Mouse (Mus musculus) E14TG2a.4 (cell line): ENCODE results near the gene Msx2.

Experiments used
- CTCF ChIP-seq: conservative IDR thresholded peaks from 2 replicates; pipeline ENCODE4 v1.5.1; 2014; ENCODE audit warnings: low read length
- NANOG ChIP-seq: IDR thresholded peaks from 2 replicates; pipeline ENCODE4 v1.6.1; 2014; ENCODE audit warnings: borderline replicate concordance, low read length, mixed read lengths

DNA sequence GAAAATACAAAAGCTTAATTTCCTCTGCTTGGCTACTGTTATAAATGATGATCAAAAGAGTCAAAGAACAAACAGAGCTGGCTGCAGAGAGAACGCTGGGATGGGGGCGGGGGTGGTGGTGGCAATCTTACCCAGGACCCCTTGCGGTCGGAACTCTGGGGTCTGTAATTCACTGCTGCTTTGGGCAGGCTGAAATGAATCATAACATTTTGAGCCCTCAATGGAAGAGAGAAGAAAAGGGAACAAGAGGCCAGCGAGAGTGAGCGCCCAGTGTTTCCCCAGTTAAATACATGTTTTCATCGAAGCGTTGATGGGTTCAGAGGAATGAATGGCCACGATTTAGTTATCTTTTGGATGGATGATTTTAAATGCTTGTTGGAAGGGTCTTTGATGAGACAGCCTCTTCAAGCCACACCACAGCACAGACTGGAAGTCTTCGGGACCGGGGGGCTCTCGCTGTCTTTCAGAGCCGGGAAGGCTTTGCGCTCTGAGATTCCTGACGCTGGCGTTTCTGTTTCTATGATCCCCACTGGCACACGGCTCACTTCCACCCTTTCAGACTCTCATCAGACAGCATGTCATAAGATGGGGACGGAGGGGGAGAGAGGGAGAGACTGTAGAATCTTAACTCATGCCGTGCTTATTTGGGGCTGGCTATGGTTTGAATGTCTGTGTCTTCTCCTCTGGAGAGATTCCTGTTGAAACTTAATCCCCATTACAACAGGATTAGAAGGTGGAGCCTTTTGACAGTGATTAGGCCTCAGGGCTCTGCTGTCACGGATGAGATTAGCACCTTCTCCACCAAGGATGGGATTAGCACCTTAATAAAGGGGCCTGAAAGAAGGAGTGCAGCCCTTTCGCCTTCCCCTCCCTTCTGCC lies 17.8 kb downstream of the Msx2 start:
- TF ChIP-seq CTCF (no peak), NANOG (no peak)
